Mouse (Mus musculus) lung, embryonic 16.5 days (tissue): Measurements from ENCODE around the gene Abhd11. TPM values are rescaled to one million over a fixed set of nuclear protein-coding genes. Genes with fewer than 3 reads are reported as not detected.
"Not testable (repeated sequence)": the region's sequence is repeated elsewhere in the genome, so short reads cannot be mapped to it uniquely, and the experiment has no call there.

Experiments used
- ATAC-seq: fragments of 200-750 bp; cut with Nextera tagmentation; 2 replicates; pipeline ENCODE4 v1.8.0; 2017; ENCODE audit warnings: low read depth, mild to moderate bottlenecking, moderate library complexity
- H3K27ac ChIP-seq: fragments of 300-500 bp; sonication (generic); 2 replicates; pipeline ENCODE4 v1.5.1; 2014; ENCODE audit warnings: mild to moderate bottlenecking, control low read depth, low read length
- H3K27me3 ChIP-seq: fragments of 300-500 bp; sonication (generic); 2 replicates; pipeline ENCODE4 v1.6.1; 2014; ENCODE audit warnings: low read depth, low read length, mixed read lengths; ENCODE audit not compliant: control insufficient read depth, insufficient read depth
- H3K36me3 ChIP-seq: fragments of 300-500 bp; sonication (generic); 2 replicates; pipeline ENCODE4 v1.6.1; 2014; ENCODE audit warnings: low read length; ENCODE audit not compliant: control insufficient read depth, insufficient read depth
- H3K4me1 ChIP-seq: fragments of 300-500 bp; sonication (generic); replicated peaks from 2 replicates; pipeline ENCODE4 v1.6.1; 2014; ENCODE audit warnings: low read length, mixed read lengths; ENCODE audit not compliant: control insufficient read depth, insufficient read depth
- H3K4me2 ChIP-seq: fragments of 300-500 bp; sonication (generic); 2 replicates; pipeline ENCODE4 v1.6.1; 2014; ENCODE audit warnings: low read depth, low read length, control low read depth
- H3K4me3 ChIP-seq: fragments of 300-500 bp; sonication (generic); 2 replicates; pipeline ENCODE4 v1.5.1; 2014; ENCODE audit warnings: mild to moderate bottlenecking, low read length, control low read depth
- H3K9ac ChIP-seq: fragments of 300-500 bp; sonication (generic); 2 replicates; pipeline ENCODE4 v1.6.1; 2014; ENCODE audit warnings: low read length, control low read depth
- H3K9me3 ChIP-seq: fragments of 300-500 bp; sonication (generic); 2 replicates; pipeline ENCODE4 v1.6.1; 2016; ENCODE audit warnings: low read length; ENCODE audit not compliant: control insufficient read depth
- WGBS: fragments of 180-500 bp; shearing (Covaris S2); extraction: QIAGEN DNeasy Blood & Tissue Kit; methylation state at CpG from one replicate; pipeline ENCODE4 v1.1.7; 2014; 5-methylcytosine and 5-hydroxymethylcytosine counted together
- polyA plus RNA-seq: library from polyadenylated mRNA; unstranded; fragments of >200 nt; fragmentation: Nextera tagmentation; extraction: Ambion mirVana; gene quantifications from 2 replicates; pipeline ENCODE4 v1.2.1, GENCODE M21; 2015

Gene Abhd11
- polyA plus RNA-seq, result 73.3 and 73.4 TPM in 2 replicates

- H3K4me2 ChIP-seq, result peak within 1 kb of the TSS; percentile 73
- H3K27ac ChIP-seq, result peak within 1 kb of the TSS; percentile 99
- under 1% methylated on average over 52 of the region's 52 CpGs for WGBS
- H3K36me3 ChIP-seq, result no peaks in the 10 kb centered on the region
- peak within 1 kb of the TSS; percentile 68 for H3K4me3 ChIP-seq
- peaks cover 22% of the 10 kb centered on the region for H3K4me1 ChIP-seq
- no peaks in the 10 kb centered on the region for H3K9me3 ChIP-seq
- no peaks in the 10 kb centered on the region for H3K27me3 ChIP-seq
- H3K9ac ChIP-seq, result peak within 1 kb of the TSS; percentile 73
- peak; percentile 84 for ATAC-seq
Measured at GRCm38 (mm10) chr5:135008671-135009589, at the start of gene Abhd11. TSS of gene Abhd11 (plus strand) at chr5:135009152.

GRCm38 (mm10) chr5:134960430-134960829, 48.5 kb upstream of the Abhd11 start:
- no peak overlapping the region; the same call in 1 of the 2 replicates for H3K27ac ChIP-seq
- H3K4me3 ChIP-seq, result no peak overlapping the region
- no peaks in the 10 kb centered on the region for H3K27me3 ChIP-seq
- ATAC-seq, result no peak
- H3K36me3 ChIP-seq, result no peaks in the 10 kb centered on the region
- WGBS, result 37% methylated on average over 2 of the region's 2 CpGs
- no peaks in the 10 kb centered on the region for H3K9me3 ChIP-seq
- H3K9ac ChIP-seq, result no peak overlapping the region
- peaks cover 13% of the 10 kb centered on the region; the same call in 1 of the 2 replicates for H3K4me1 ChIP-seq
- H3K4me2 ChIP-seq, result no peak overlapping the region

DNA sequence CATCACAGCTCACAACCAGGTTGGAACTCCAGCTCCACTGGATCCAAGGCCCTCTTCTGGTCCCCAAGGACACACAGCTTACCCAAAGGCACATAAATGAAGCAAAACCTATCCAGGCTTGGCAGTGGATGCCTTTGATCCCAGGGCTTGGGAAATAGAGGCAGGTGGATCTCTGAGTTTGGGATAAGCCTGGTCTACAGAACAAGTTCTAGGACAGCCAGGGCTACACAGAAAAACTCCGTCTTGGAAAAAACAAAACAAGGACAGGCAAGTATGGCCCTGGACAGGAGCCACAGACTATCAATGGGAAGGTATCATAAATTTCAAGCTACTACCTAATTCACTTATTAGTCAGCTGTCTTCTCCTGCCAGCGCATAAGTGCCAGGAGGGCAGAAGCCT, 47.4 kb upstream of the Abhd11 start:
- no peak for ATAC-seq
- no peak overlapping the region for H3K9ac ChIP-seq
- no peaks in the 10 kb centered on the region for H3K9me3 ChIP-seq
- H3K36me3 ChIP-seq, result no peaks in the 10 kb centered on the region
- no peaks in the 10 kb centered on the region for H3K27me3 ChIP-seq
- peaks cover 12% of the 10 kb centered on the region; the same call in 1 of the 2 replicates for H3K4me1 ChIP-seq
- no peak overlapping the region for H3K27ac ChIP-seq
- no peak overlapping the region for H3K4me2 ChIP-seq
- H3K4me3 ChIP-seq, result no peak overlapping the region
- 91% methylated on average over 2 of the region's 2 CpGs for WGBS

DNA sequence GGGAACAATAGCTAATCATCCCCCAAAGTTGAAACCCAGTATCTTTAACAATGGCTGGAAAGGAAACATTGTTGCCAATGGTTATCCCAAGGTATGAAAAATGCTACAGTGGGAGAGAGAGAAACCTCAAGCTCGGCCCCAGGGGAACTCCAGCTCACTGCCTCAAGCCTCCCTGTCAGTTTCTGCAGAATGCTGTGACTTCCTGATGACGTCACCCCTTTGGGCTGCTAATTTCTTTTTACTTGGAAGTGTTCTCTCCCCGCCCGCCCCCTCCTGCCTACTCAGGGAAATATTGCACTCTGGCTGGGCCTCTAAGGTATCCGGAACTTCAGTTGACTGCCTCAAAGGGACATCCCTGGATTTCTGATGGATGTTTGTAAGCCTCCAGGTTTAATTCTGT, 45.4 kb upstream of the Abhd11 start:
- no peak overlapping the region for H3K4me2 ChIP-seq
- H3K27me3 ChIP-seq, result no peaks in the 10 kb centered on the region
- no peaks in the 10 kb centered on the region for H3K9me3 ChIP-seq
- WGBS, result 22% methylated on average over 5 of the region's 5 CpGs
- no peaks in the 10 kb centered on the region for H3K36me3 ChIP-seq
- no peak overlapping the region for H3K27ac ChIP-seq
- H3K4me3 ChIP-seq, result no peak overlapping the region
- no peak overlapping the region for H3K9ac ChIP-seq
- peaks cover 17% of the 10 kb centered on the region for H3K4me1 ChIP-seq
- ATAC-seq, result no peak

GRCm38 (mm10) chr5:134964655-134965054, 44.3 kb upstream of the Abhd11 start:
- not testable (repeated sequence) for H3K27ac ChIP-seq, H3K27me3 ChIP-seq, H3K4me3 ChIP-seq, H3K9ac ChIP-seq, H3K36me3 ChIP-seq, H3K9me3 ChIP-seq, ATAC-seq, H3K4me2 ChIP-seq
- peaks cover 17% of the 10 kb centered on the region for H3K4me1 ChIP-seq

- Histone ChIP-seq H3K27ac (peak overlapping the region; percentile 80), H3K4me1 (peaks cover 17% of the 10 kb centered on the region), H3K4me3 (peak overlapping the region; percentile 33), H3K27me3 (no peaks in the 10 kb centered on the region), H3K4me2 (peak overlapping the region; percentile 61), H3K9ac (peak overlapping the region; percentile 60), H3K36me3 (no peaks in the 10 kb centered on the region), H3K9me3 (no peaks in the 10 kb centered on the region)
- WGBS, result 4% methylated on average over 10 of the region's 10 CpGs
- ATAC-seq, result peak; percentile 44; the same call in 1 of the 2 replicates
Measured at GRCm38 (mm10) chr5:134965473-134965851, 43.5 kb upstream of the Abhd11 start.

- Histone ChIP-seq H3K4me2 (peak overlapping the region; percentile 61), H3K36me3 (no peaks in the 10 kb centered on the region), H3K27me3 (no peaks in the 10 kb centered on the region), H3K9ac (peak overlapping the region; percentile 60), H3K4me3 (peak overlapping the region; percentile 33), H3K9me3 (no peaks in the 10 kb centered on the region), H3K27ac (peak overlapping the region; percentile 95), H3K4me1 (peaks cover 12% of the 10 kb centered on the region)
- WGBS, result 4% methylated on average over 33 of the region's 33 CpGs
- ATAC-seq, result peak; percentile 86
Measured at GRCm38 (mm10) chr5:134965852-134966821, 42.8 kb upstream of the Abhd11 start.

DNA sequence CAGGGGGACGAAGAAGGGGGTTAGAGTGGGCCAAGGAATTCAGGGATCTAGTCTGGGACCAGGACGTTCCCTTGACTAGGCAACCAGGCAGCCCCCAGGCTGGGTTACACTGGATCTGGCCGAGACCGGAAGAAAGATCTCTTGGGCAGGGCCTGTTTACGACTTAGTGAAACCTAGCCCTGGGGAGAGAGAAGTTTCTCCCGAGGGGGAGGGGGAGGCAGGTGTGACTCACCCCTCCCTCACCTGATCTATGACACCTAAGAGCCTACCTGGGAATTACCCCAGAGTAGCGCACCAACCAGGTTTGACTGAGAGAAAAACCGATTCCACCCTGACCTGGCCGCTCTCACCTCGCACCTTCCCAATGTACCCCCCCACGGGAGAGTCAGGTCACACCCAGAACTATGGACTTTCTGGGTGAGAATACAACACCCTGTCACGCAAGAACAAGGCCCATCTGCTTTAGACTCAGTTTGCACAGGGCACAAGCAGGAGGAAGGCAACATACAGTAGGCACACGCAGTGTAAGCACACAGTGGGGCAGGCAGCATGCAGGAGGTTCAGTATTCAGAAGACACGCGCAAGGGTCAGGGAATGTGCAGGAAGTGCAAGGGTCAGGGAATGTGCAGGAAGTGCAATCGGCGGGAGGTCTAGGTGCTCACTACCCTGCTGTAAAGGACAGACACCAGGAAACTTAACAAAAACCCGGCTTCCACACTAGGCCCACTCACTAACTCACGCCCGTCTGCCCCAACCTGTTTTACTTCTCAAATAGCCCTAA, 41.6 kb upstream of the Abhd11 start:
- H3K4me3 ChIP-seq, result no peak overlapping the region
- H3K36me3 ChIP-seq, result no peaks in the 10 kb centered on the region
- no peaks in the 10 kb centered on the region for H3K27me3 ChIP-seq
- 47% methylated on average over 20 of the region's 20 CpGs for WGBS
- no peaks in the 10 kb centered on the region for H3K9me3 ChIP-seq
- no peak for ATAC-seq
- 0 out of 2 replicates have a peak overlapping the region, but pooled peaks have one; percentile 13 for H3K9ac ChIP-seq
- H3K27ac ChIP-seq, result peak overlapping the region; percentile 95
- H3K4me1 ChIP-seq, result peaks cover 10% of the 10 kb centered on the region
- no peak overlapping the region for H3K4me2 ChIP-seq
